Mouse (Mus musculus) spleen, adult 2 months (tissue): ENCODE measurements at regions not wholly inside any gene's neighbourhood (a gene's known extent, or its start where the extent isn't known, plus 50 kb on each side); places are given as distances from the start of the nearest gene placed in this dataset.
A peak's percentile ranks its signal among the peaks of the same experiment; 100 is the strongest.

Experiments
- DNase-seq, 2 experiments: peaks; one replicate each; pipeline versions ENCODE4 v3.0.0 to v3.0.0-alpha.2; 2012 to 2021; ENCODE audit warnings: low spot score in 2 of 2, low read depth in 1 of 2
- H3K27ac ChIP-seq: fragments of 200-500 bp; 2 replicates; pipeline ENCODE4 v1.5.1; 2012; ENCODE audit warnings: low read length, inconsistent platforms; ENCODE audit not compliant: insufficient read depth
- H3K27me3 ChIP-seq: fragments of 200-500 bp; 2 replicates; pipeline ENCODE4 v1.6.1; 2012; ENCODE audit warnings: mild to moderate bottlenecking, moderate library complexity, low read length, inconsistent platforms; ENCODE audit not compliant: control insufficient read depth, insufficient read depth
- H3K36me3 ChIP-seq: fragments of 200-500 bp; 2 replicates; pipeline ENCODE4 v1.6.1; 2012; ENCODE audit warnings: mild to moderate bottlenecking, low read length, inconsistent platforms; ENCODE audit not compliant: control insufficient read depth, insufficient read depth
- H3K4me1 ChIP-seq: fragments of 200-500 bp; 2 replicates; pipeline ENCODE4 v1.6.1; 2011; ENCODE audit warnings: inconsistent platforms; ENCODE audit not compliant: control insufficient read depth, insufficient read depth, insufficient read length
- H3K4me3 ChIP-seq: fragments of 200-500 bp; 2 replicates; pipeline ENCODE4 v1.5.1; 2011; ENCODE audit warnings: mild to moderate bottlenecking, inconsistent platforms; ENCODE audit not compliant: insufficient read depth, insufficient read length; ENCODE audit errors: extremely low read depth
- CTCF ChIP-seq: fragments of 200-500 bp; IDR thresholded peaks from 2 replicates; pipeline ENCODE4 v1.5.1; 2011; ENCODE audit warnings: mild to moderate bottlenecking, inconsistent platforms; ENCODE audit not compliant: insufficient read depth, insufficient read length, insufficient replicate concordance; ENCODE audit errors: extremely low read depth
- POLR2A ChIP-seq: fragments of 200-500 bp; IDR thresholded peaks from 2 replicates; pipeline ENCODE4 v1.6.1; 2011; ENCODE audit warnings: low read depth, low read length, inconsistent platforms
- WGBS: fragments of 180-500 bp; shearing (Covaris S2); methylation state at CpG from one replicate; pipeline ENCODE4 v1.1.7; 2018; 5-methylcytosine and 5-hydroxymethylcytosine counted together

DNA sequence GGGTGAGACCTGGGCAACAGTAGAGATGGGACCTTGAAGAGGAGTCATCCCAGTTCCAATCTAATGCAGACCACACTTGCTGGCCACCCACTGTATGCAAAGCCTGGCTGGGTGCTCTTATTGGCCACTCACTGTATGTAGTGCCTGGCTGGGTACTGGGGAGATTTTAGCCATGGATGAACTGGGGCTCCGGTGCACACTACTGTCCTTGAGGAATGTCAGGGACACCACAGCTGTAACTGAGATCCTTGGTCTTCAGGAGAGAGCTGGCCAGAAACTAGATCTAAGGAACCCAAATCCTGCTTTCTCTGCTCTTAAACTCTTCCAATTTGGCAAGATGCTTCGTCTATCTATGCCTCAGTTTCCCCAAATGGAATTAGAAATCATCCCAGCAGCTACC lies 128.4 kb upstream of the Sdk2 start:
- Histone ChIP-seq H3K36me3 (no peaks in the 10 kb centered on the region), H3K4me1 (peaks cover 6% of the 10 kb centered on the region; the same call in 1 of the 2 replicates), H3K27me3 (no peaks in the 10 kb centered on the region), H3K27ac (no peak overlapping the region), H3K4me3 (no peak overlapping the region)
- WGBS, result 88% methylated on average over 2 of the region's 2 CpGs
- DNase-seq, result no peak
- TF ChIP-seq POLR2A (no peak), CTCF (no peak)

DNA sequence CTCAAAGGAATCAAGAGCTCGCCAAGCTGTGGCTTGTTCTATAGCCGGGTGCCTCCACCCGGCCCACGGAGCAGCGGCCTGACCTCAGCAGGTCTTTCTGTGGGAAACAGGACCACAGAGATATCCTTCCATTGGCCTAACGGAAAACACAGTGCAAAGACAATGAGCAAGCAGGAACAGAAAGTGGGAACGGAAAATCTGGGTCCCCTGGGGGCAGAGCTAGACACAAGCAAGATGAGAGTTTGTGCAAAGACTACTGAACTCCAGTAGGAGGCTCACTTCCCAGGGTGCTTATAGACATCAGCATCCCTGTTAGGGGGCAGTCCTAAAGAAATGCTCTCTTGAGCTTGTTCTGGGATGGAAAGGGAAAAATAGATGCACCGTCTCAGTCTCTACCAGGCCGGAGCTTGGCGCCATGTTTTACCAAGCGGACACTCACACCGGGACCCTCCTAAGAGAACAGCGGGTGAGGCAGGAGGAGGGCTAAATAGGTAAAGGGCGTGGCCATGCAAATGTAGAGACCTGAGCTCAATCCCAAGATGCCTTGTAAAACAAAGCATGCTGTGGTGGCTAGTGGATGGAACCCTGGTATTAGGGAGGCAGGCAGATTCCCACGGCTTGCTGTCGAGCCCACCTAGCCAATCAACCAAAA lies 127.3 kb upstream of the Sdk2 start:
- no peaks in the 10 kb centered on the region for H3K36me3 ChIP-seq
- WGBS, result 52% methylated on average over 16 of the region's 16 CpGs
- H3K27me3 ChIP-seq, result no peaks in the 10 kb centered on the region
- DNase-seq, result peak; percentile 59 to 76
- H3K4me1 ChIP-seq, result peaks cover 6% of the 10 kb centered on the region; the same call in 1 of the 2 replicates
- no peak for TF ChIP-seq CTCF
- TF ChIP-seq POLR2A, result no peak
- no peak overlapping the region for H3K27ac ChIP-seq
- H3K4me3 ChIP-seq, result no peak overlapping the region

DNA sequence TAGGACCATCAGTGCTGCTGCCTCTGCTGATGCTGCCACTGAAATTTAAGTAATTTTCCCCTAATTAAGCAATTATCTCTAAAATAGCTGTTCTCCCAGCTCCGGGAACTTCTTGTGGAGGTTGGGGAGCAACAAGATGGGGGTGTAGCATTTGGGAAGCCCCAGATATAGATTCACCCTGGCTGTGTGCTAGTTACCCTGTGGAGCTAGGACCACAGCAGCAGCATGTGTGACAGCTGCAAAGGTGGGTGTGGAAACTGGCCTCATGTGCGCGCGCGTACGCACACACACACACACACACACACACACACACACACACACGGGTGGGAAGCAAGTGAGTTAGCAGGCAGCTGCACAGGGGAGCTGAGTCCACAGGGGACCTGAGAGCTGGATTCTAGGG lies 126.2 kb upstream of the Sdk2 start:
- peaks cover 6% of the 10 kb centered on the region; the same call in 1 of the 2 replicates for H3K4me1 ChIP-seq
- no peaks in the 10 kb centered on the region for H3K27me3 ChIP-seq
- TF ChIP-seq POLR2A (no peak), CTCF (no peak)
- DNase-seq, result no peak
- 81% methylated on average over 7 of the region's 7 CpGs for WGBS
- no peak overlapping the region for H3K27ac ChIP-seq
- no peak overlapping the region for H3K4me3 ChIP-seq
- H3K36me3 ChIP-seq, result no peaks in the 10 kb centered on the region

DNA sequence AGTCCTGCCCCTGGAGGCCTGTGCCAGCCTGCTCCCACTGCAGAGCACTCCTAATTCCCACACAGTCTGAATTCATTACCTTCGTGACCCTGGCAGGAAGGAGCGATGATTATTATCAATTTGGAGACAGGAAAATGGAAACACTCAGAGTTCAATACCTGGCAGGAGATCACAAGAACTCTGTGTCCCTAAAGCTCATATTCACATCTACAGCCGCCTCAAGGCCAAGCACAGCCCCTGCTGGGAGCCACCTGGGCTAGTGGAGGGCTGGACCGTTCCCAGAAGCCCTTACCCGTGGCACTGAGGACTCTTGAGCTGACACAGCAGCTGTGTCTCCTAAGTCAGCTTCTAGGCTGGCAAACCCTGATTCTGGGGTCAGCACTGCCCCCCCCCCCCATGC lies 124.8 kb upstream of the Sdk2 start:
- no peak for DNase-seq
- Histone ChIP-seq H3K27me3 (no peaks in the 10 kb centered on the region), H3K4me1 (peaks cover 13% of the 10 kb centered on the region; the same call in 1 of the 2 replicates), H3K27ac (no peak overlapping the region), H3K36me3 (no peaks in the 10 kb centered on the region), H3K4me3 (no peak overlapping the region)
- TF ChIP-seq CTCF, result no peak
- no peak for TF ChIP-seq POLR2A
- WGBS, result 60% methylated on average over 5 of the region's 5 CpGs

DNA sequence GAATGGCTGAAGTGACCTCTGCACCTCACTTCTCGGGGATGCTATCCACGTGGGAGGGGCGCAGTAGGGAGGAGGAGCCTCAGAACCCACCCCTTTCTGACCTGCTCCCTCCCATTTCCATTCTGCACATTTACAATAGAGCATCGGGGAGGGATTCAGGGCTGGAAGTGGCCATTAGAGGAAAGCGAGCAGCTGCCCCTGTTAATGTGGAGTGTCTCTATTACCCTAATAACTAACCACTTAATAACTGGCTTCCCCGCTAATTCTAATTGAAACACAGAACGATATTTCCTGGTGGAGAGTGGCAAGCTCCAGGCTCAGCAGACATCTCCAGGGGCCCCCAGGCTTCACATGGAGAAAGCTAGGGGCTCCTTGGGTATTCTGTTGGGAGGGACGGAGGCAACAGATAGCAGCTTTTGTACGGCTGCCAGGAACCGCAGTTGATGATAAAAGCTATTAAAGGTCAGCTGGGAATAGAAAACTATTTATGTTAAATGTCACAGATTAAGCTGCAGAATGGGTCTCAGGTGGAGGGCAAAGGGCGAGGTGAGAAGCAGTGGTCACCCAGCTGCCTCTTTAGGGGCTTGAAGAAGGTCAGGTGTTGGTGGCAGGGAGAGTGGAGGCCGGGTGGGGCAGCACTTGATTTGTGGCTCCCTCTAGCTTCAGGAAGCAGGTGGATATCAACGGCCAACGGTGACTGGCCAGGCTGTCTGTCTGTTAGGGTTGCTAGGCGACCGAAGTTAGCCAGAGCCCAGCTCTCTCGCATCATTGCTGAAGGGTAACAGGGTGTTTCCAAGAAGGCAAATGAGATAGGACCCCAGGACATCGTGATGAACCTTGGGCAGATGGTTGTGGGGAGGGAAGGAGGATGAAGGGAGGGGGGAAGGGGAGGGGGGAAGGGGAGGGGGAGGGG lies 118.4 kb upstream of the Sdk2 start:
- WGBS, result 38% methylated on average over 18 of the region's 18 CpGs
- Histone ChIP-seq H3K27me3 (no peaks in the 10 kb centered on the region), H3K27ac (peak overlapping the region; percentile 62), H3K4me3 (no peak overlapping the region), H3K4me1 (peaks cover 21% of the 10 kb centered on the region; the same call in 1 of the 2 replicates), H3K36me3 (no peaks in the 10 kb centered on the region)
- DNase-seq, result peak; percentile 76 to 90
- TF ChIP-seq POLR2A (no peak), CTCF (no peak)

DNA sequence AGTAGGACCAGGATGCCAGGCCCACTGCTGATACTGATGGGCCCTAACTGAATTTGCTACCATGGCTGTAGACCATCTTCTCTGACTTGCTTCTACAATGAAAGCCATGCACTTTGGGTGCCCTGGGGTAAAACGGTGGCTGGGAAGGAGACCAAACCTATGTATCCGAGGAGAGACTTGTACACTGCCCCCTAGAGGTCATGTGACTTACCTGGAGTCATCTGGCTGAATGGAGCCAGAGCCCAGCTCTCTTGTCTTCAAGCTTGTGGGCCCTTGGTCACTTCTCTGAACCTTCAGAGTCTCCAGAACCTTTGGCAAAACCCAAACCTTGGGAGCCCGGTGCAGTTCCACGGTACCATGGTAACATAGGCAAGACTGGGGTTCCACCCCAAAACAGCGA lies 117.6 kb upstream of the Sdk2 start:
- WGBS, result 74% methylated on average over 5 of the region's 5 CpGs
- H3K4me3 ChIP-seq, result no peak overlapping the region
- no peaks in the 10 kb centered on the region for H3K36me3 ChIP-seq
- peaks cover 21% of the 10 kb centered on the region; the same call in 1 of the 2 replicates for H3K4me1 ChIP-seq
- H3K27ac ChIP-seq, result no peak overlapping the region
- no peak for TF ChIP-seq CTCF
- no peak for TF ChIP-seq POLR2A
- no peak for DNase-seq
- H3K27me3 ChIP-seq, result no peaks in the 10 kb centered on the region
